Mouse (Mus musculus): ENCODE measurements around the gene Kank2.

The Kank2 gene

GRCm38 (mm10) chr9:21798345-21799009 is at the start of gene Kank2:
TSS of gene Kank2 (minus strand) at chr9:21798744.
- peak; percentile 94 for DNase-seq (ENCODE audit: extremely low spot score)

- DNase-seq (ENCODE audit: extremely low spot score) = no peak
These were observed 49.4 kb upstream of the Kank2 start for GRCm38 (mm10) chr9:21847926-21848325.

DNA sequence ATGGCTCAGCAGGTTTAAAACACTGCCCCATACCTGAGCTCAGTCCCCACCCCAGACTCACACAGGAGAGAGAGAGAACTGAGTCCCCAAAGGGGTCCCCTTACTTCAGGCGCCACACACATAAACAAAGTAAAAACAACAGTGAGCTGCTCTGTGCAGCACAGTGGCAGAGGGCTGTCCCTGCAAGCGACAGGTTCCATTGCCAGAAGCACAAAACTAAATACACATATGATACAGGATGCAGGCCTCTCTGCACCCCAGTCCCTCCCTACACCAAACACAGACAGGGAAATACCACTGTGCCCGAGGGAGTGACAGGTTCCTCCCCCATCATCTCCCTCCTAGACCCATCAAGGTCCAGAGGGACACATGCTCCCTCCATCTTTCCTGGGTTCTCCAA is 48.9 kb upstream of the Kank2 start:
- DNase-seq (ENCODE audit: extremely low spot score) = no peak

- DNase-seq (ENCODE audit: extremely low spot score) = peak; percentile 67
These were observed 48.3 kb upstream of the Kank2 start for GRCm38 (mm10) chr9:21846755-21847341.

DNA sequence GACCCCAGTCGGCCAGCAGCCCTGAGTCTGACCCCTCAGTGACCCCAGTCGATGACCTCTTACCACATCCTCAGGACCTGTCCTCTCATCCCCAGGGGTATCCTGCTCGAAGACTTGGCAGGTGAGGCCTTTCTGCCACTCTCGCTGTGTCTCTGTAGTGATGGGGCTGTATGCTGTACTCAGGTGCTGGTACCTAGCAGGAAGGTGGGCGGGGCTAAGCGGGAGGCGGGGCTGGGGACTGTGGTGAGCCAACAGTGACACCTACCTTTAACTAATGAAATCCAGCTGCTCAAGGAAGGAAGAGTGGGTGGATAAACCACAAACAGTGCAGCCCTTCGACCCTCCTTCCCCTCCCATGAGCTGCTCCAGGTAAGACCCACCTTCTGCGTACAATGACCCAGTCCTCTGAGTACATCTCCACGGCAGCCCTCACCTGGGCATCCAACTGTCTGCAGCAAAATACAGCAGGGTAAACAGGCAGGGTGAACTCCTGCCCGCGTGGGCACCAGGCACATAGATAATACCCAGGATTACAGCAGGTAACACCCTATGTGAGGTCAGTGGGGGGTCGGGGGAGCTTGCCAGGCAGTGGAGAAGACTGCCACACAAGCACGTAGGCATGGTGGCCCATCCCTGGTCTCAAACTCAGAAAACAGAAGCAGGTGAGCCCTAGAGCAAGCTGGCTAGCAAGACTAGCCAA is 47.0 kb upstream of the Kank2 start:
- peak; percentile 42 for DNase-seq (ENCODE audit: extremely low spot score)

- no peak for DNase-seq (ENCODE audit: extremely low spot score)
These were observed 44.5 kb upstream of the Kank2 start for GRCm38 (mm10) chr9:21843086-21843485.

- DNase-seq (ENCODE audit: extremely low spot score) = no peak
These were observed 43.8 kb upstream of the Kank2 start for GRCm38 (mm10) chr9:21842391-21842790.

DNA sequence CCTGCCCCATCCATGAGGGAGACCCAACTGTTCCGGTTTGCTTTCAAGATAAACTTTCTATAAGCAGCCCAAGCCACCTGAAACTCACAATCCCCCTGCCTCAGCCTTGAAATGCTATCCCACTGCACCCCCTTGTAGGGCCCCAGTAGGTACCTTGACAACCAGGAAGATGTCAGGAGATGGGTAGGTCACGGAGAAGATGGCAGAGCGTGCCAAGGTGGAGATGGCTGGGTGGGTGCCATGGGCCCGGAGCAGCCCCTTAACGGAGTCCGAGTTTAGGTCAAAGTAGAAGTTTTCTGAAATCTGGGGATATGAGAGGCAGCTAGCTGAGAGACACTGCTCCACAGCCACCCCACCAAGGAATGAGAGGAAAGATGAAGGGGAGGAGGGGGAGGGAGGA is 42.8 kb upstream of the Kank2 start:
- no peak for DNase-seq (ENCODE audit: extremely low spot score)

DNA sequence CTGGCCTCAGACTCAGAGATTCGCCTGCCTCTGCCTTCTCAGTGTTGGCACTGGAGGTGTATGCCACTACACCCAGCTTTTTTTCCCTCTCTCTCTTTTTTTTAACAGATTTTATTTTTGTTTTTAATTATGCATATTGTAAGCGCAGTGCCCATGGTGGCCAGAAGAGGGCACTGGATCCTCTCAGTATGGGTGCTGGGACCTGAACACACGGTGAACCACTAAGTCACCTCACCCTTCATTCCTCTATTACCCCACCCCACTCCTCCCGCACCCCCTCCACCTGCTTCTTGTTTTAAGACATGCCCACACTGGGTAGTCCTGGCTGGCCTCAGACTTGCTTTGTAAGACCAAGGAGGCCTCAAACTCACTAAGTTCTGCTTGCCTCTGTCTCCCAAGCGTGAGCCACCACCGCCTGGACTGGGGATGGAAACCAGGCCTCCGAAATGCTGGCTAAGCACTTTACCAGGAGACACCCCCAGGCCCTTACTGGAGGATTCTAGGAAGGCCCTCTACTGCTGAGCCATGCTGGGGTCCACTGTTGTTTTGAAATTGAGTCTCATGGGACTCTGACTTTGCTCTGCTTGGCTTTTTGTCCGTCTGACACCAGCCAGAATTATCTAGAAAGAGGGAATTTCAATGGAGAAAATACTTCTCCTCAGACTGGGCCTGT is 41.7 kb upstream of the Kank2 start:
- DNase-seq (ENCODE audit: extremely low spot score) = peak; percentile 42

DNA sequence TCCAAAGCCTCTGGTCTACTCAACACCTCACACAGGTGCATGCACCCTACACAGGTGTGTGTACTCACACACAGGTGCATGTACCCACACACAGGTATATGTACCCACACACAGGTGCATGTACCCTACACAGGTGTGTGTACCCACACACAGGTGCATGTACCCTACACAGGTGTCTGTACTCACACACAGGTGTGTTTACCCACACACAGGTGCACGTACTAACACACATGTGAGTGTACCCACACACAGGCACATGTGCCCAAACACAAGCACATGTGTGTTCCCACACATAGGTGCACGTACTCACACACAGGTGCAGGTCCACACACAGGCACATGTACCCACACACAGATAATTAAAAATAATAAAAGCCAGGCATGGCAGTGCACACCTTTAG is 39.1 kb upstream of the Kank2 start:
- DNase-seq (ENCODE audit: extremely low spot score) = no peak

DNA sequence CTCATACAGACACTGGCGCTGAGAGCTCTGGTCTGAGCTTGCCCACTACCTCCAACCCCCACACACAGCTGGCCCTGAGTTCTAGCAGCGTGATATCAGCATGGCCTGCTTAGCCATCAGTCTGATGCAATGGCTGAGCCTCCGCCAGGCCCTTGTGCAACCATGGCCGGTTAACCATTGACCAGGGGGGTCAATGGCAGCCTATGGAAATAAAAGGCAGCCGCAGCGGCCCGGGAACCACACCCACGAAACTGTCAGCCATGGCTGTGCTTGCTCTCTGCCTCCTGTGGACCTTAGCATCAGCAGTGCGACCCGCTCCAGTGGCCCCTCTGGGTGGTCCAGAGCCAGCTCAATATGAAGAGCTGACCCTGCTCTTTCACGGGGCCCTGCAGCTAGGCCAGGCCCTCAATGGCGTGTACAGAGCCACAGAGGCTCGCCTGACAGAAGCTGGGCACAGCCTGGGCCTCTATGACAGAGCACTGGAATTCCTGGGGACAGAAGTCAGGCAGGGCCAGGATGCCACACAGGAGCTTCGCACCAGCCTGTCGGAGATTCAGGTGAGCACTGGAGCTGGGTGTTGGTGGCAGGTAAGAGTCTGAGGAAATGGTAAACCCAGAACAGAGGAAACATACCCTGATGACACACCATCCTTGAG is 36.8 kb upstream of the Kank2 start, which contains the start of gene Angptl8:
Gene Angptl8 (plus strand): TSS at position 253 of the 655 bp plus-strand sequence.
- DNase-seq (ENCODE audit: extremely low spot score) = no peak

- no peak for DNase-seq (ENCODE audit: extremely low spot score)
These were observed 33.2 kb upstream of the Kank2 start for GRCm38 (mm10) chr9:21831558-21832240.

DNA sequence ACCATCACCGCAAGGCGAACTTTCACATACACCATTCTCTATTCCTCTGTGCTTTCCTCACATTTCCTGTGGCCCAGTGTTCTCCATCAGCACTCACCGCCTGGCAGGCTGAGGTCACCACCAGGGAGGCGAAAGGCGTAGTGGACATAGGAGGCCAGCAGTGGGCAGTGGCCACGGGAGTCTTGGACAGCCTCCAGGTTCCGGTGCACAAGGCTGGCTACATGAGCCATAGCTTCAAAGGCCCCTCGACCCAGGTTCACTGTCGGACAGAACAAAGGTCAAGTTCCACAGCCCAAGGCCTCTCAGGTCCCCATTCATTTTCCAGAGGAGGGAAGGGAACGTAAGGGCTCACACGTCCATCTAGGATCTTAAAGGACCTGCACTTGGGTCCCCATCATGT is 32.4 kb upstream of the Kank2 start:
- no peak for DNase-seq (ENCODE audit: extremely low spot score)

- DNase-seq (ENCODE audit: extremely low spot score) = no peak
These were observed 31.9 kb upstream of the Kank2 start for GRCm38 (mm10) chr9:21830461-21830850.

GRCm38 (mm10) chr9:21829834-21830460 is 31.4 kb upstream of the Kank2 start:
- DNase-seq (ENCODE audit: extremely low spot score) = no peak

DNA sequence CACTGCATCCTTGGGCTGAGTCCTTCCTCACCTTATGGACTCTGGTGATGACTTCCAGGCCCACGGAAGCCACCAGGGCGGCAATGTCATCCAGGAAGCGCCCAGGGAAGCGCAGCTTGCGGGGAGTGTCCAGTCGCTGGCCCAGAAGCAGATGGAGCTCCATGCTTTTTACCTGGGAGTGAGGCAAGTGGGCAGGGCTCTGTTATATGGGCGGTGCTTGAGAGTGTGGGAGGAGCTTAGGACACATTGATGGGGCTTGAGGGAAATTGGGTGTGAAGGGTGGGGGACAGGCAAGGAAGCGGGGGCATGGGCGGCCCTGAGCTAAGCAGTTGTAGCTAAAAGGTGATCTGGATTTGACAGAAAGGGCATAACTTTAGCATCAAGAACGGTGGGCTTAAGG is 25.8 kb upstream of the Kank2 start:
- DNase-seq (ENCODE audit: extremely low spot score) = no peak

DNA sequence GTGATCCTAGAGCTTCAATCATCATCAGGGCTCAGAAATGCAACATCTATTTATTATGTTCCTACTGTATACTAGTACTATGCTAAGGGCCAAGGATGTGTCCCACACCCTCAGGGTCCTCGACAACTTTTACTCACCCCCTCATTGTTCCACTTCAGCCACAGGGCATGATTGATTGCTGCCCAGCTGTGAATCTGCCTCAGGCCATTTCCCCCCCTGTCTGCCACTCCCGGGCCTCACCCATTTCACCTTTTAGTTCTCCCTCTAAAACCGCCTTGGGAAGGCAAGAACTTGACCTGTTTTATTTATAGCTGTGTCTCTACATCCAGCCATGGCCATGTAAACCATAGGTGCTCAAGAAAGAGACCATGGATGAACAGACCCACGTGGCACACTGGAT is 25.4 kb upstream of the Kank2 start:
- no peak for DNase-seq (ENCODE audit: extremely low spot score)

GRCm38 (mm10) chr9:21822686-21823085 is 24.1 kb upstream of the Kank2 start:
- DNase-seq (ENCODE audit: extremely low spot score) = no peak

- no peak for DNase-seq (ENCODE audit: extremely low spot score)
These were observed 21.6 kb upstream of the Kank2 start for GRCm38 (mm10) chr9:21820183-21820582.

DNA sequence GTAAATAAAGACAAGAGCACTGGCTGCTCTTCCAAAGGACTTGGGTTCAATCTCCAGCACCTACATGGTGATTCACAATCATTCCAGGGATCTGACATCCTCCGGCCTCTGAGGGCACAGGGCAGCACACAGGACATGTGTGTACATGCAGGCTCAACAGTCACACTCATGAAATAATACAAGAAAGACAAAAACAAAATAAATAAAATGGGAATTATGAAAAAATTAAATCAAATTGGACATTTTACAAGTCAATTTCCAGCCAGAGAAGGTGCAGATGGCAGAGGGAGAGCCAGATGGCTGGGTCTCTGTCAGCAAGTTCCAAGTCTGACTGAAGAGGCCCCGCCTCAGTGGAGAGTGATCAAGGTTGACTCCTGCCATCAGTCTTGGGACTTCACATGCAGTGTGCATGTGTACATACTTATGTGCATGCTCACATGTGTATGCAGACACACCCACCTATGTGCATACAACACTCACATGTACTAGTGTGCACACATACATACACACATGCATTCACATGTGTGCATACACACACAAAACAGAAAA is 20.7 kb upstream of the Kank2 start:
- no peak for DNase-seq (ENCODE audit: extremely low spot score)

DNA sequence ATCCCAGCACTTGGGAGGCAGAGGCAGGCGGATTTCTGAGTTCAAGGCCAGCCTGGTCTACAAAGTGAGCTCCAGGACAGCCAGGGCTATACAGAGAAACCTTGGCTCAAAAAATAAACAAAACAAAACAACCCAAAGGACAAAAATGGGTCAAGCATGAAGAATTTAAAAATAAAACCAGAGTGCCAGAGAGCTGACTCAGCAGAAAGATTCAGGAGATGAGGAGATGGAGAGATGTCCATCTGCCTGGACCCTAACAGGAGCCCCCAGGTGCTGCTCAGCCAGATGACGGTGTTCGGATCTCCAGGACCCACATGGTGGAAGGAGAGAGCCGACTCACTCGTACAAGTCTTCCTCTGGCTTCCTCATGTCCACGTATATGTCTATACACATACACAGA is 20.0 kb upstream of the Kank2 start:
- DNase-seq (ENCODE audit: extremely low spot score) = no peak
